Mouse (Mus musculus): ENCODE results near the gene Slc19a2. TPM values are rescaled to one million over a fixed set of nuclear protein-coding genes. Genes with fewer than 3 reads are reported as not detected.

Slc19a2 gene
- total RNA-seq, 2 experiments from 2014 or later = 9.6 to 14.3 TPM

Other genes with a start within 250 kb of the Slc19a2 start
- gene Sele, start 200.8 kb upstream of the Slc19a2 start, total RNA-seq (2021) = not detected
- gene Sell, start 187.1 kb upstream of the Slc19a2 start, total RNA-seq (2021) = not detected
- not detected for gene Selp, start 133.8 kb upstream of the Slc19a2 start, total RNA-seq (2021)
- under 1 TPM; 0.57 to 0.68 TPM for gene F5, start 97.2 kb upstream of the Slc19a2 start, total RNA-seq (2021)
- gene Ccdc181, start 26.5 kb downstream of the Slc19a2 start, total RNA-seq (2021) = 10 to 100 TPM; 22.0 to 22.5 TPM
- 10 to 100 TPM; 24.6 to 25.8 TPM for gene Nme7, start 55.1 kb downstream of the Slc19a2 start, total RNA-seq (2021)
- gene Blzf1, start 58.4 kb downstream of the Slc19a2 start, total RNA-seq (2021) = 10 to 100 TPM; 26.0 to 26.9 TPM
- gene Atp1b1, start 209.3 kb downstream of the Slc19a2 start, total RNA-seq (2021) = 1,000 to 10,000 TPM; 2,052 to 2,072 TPM